Mouse (Mus musculus) adipocyte (in vitro differentiated cells): ENCODE measurements at regions not wholly inside any gene's neighbourhood (a gene's known extent, or its start where the extent isn't known, plus 50 kb on each side); places are given as distances from the start of the nearest gene placed in this dataset.
"Not testable (repeated sequence)": the region's sequence is repeated elsewhere in the genome, so short reads cannot be mapped to it uniquely, and the experiment has no call there.

Source experiments
- DNase-seq: peaks from one replicate; pipeline ENCODE4 v3.0.0-alpha.2; 2016; ENCODE audit warnings: low spot score

GRCm38 (mm10) chr5:100309807-100310165, 106.2 kb downstream of the Sec31a start:
- DNase-seq: no peak

GRCm38 (mm10) chr5:100309071-100309806, 106.8 kb downstream of the Sec31a start:
- DNase-seq: no peak

GRCm38 (mm10) chr5:100304403-100304802, 111.6 kb downstream of the Sec31a start:
- peak; percentile 7 for DNase-seq

- no peak for DNase-seq
Measured at GRCm38 (mm10) chr5:100302068-100302775, 113.8 kb downstream of the Sec31a start.

GRCm38 (mm10) chr5:100299141-100299540, 116.9 kb downstream of the Sec31a start:
- DNase-seq: no peak

GRCm38 (mm10) chr5:100294189-100294588, 121.8 kb downstream of the Sec31a start:
- DNase-seq: no peak

GRCm38 (mm10) chr5:100280215-100280614, 120.6 kb upstream of the Tmem150c start:
- no peak for DNase-seq

GRCm38 (mm10) chr5:100279474-100279873, 119.9 kb upstream of the Tmem150c start:
- DNase-seq: no peak

- no peak for DNase-seq
Measured at GRCm38 (mm10) chr5:100274674-100275073, 115.1 kb upstream of the Tmem150c start.

GRCm38 (mm10) chr5:100271975-100272374, 112.4 kb upstream of the Tmem150c start:
- not testable (repeated sequence) for DNase-seq

GRCm38 (mm10) chr5:100270841-100271686, 111.5 kb upstream of the Tmem150c start:
- no peak for DNase-seq

GRCm38 (mm10) chr5:100268111-100268878, 108.7 kb upstream of the Tmem150c start:
- DNase-seq: no peak

GRCm38 (mm10) chr5:100266671-100267510, 107.3 kb upstream of the Tmem150c start:
- no peak for DNase-seq

- DNase-seq: no peak
Measured at GRCm38 (mm10) chr5:100259803-100260693, 100.4 kb upstream of the Tmem150c start.

- DNase-seq: peak; percentile 16
Measured at GRCm38 (mm10) chr5:100258952-100259710, 99.5 kb upstream of the Tmem150c start.

GRCm38 (mm10) chr5:100255276-100255675, 95.7 kb upstream of the Tmem150c start:
- no peak for DNase-seq

- DNase-seq: no peak
Measured at GRCm38 (mm10) chr5:100252036-100252435, 92.4 kb upstream of the Tmem150c start.

GRCm38 (mm10) chr5:100249757-100250156, 90.1 kb upstream of the Tmem150c start:
- peak; percentile 34 for DNase-seq

- DNase-seq: no peak
Measured at GRCm38 (mm10) chr5:100248611-100249010, 89.0 kb upstream of the Tmem150c start.
